Comparison of ENCODE assay signal across 8 mouse cellular contexts in genomic region chr4:117283271-117284191, GRCm38 (mm10). TPM values are rescaled to one million over a fixed set of nuclear protein-coding genes. Genes with fewer than 3 reads are reported as not detected.
DNase-seq lines count a peak whose midpoint lies in the region; ATAC-seq lines count a peak whose summit lies in the region.

No protein-coding gene starts in this region.

- no peaks in the 10 kb centered on the region; the same call in 1 of the 2 replicates for H3K27me3 ChIP-seq in kidney, embryonic 16.5 days (ENCODE audit: insufficient read depth, low read length)
- H3K27me3 ChIP-seq in embryonic facial prominence, embryonic 14.5 days (replicated peaks; ENCODE audit: control insufficient read depth, insufficient read depth, low read length): no peaks in the 10 kb centered on the region
- no peaks in the 10 kb centered on the region; the same call in 1 of the 2 replicates for H3K27me3 ChIP-seq in limb, embryonic 12.5 days
- H3K27me3 ChIP-seq in stomach, embryonic 14.5 days (ENCODE audit: control insufficient read depth, insufficient read depth, low read length): no peaks in the 10 kb centered on the region

- peaks cover 60% of the 10 kb centered on the region for H3K36me3 ChIP-seq in kidney, embryonic 16.5 days (ENCODE audit: insufficient read depth, low read length)
- H3K36me3 ChIP-seq in embryonic facial prominence, embryonic 14.5 days (ENCODE audit: control insufficient read depth, insufficient read depth, low read length): peaks cover 88% of the 10 kb centered on the region
- peaks cover 98% of the 10 kb centered on the region for H3K36me3 ChIP-seq in limb, embryonic 12.5 days
- H3K36me3 ChIP-seq in stomach, embryonic 14.5 days (ENCODE audit: control insufficient read depth, insufficient read depth, low read length): peaks cover 46% of the 10 kb centered on the region

- H3K27ac ChIP-seq in kidney, embryonic 16.5 days (ENCODE audit: low read length): no peak overlapping the region
- H3K27ac ChIP-seq in embryonic facial prominence, embryonic 14.5 days (replicated peaks; ENCODE audit: low read depth, low read length): 0 out of 2 replicates have a peak overlapping the region, but pooled peaks have one; percentile 34
- H3K27ac ChIP-seq in limb, embryonic 12.5 days: 0 out of 2 replicates have a peak overlapping the region, but pooled peaks have one; percentile 35
- H3K27ac ChIP-seq in stomach, embryonic 14.5 days (ENCODE audit: low read length): no peak overlapping the region; the same call in 1 of the 2 replicates

- peaks cover 34% of the 10 kb centered on the region for H3K4me1 ChIP-seq in kidney, embryonic 16.5 days (ENCODE audit: insufficient read depth, low read length)
- H3K4me1 ChIP-seq in embryonic facial prominence, embryonic 14.5 days (ENCODE audit: control insufficient read depth, insufficient read depth, low read length): 0 out of 2 replicates have a peak, but pooled peaks cover 8% of the 10 kb centered on the region
- H3K4me1 ChIP-seq in limb, embryonic 12.5 days (replicated peaks): peaks cover 62% of the 10 kb centered on the region
- H3K4me1 ChIP-seq in stomach, embryonic 14.5 days (ENCODE audit: control insufficient read depth, insufficient read depth, low read length): peaks cover 27% of the 10 kb centered on the region

- 32% methylated on average over 22 of the region's 22 CpGs for WGBS in kidney, embryonic 16.5 days
- WGBS in embryonic facial prominence, embryonic 14.5 days: 40% methylated on average over 22 of the region's 22 CpGs
- 18% methylated on average over 22 of the region's 22 CpGs for WGBS in limb, embryonic 12.5 days
- WGBS in stomach, embryonic 14.5 days: 19% methylated on average over 22 of the region's 22 CpGs

- no peaks in the 10 kb centered on the region for H3K9me3 ChIP-seq in kidney, embryonic 16.5 days (ENCODE audit: low read length)
- H3K9me3 ChIP-seq in embryonic facial prominence, embryonic 14.5 days (ENCODE audit: control insufficient read depth, low read length): no peaks in the 10 kb centered on the region
- H3K9me3 ChIP-seq in limb, embryonic 12.5 days: no peaks in the 10 kb centered on the region
- H3K9me3 ChIP-seq in stomach, embryonic 14.5 days (ENCODE audit: control insufficient read depth, low read depth, low read length): no peaks in the 10 kb centered on the region

- H3K4me3 ChIP-seq in kidney, embryonic 16.5 days (ENCODE audit: low read length): no peak overlapping the region
- no peak overlapping the region for H3K4me3 ChIP-seq in embryonic facial prominence, embryonic 14.5 days (ENCODE audit: low read depth, low read length)
- no peak overlapping the region for H3K4me3 ChIP-seq in limb, embryonic 12.5 days (replicated peaks)
- H3K4me3 ChIP-seq in stomach, embryonic 14.5 days (ENCODE audit: low read depth, low read length): no peak overlapping the region

- no peak for DNase-seq in kidney, postnatal 14 days
- peak; percentile 70 for DNase-seq in embryonic facial prominence, embryonic 14.5 days (ENCODE audit: low spot score)
- no peak for DNase-seq in cerebellum, adult 18-20 months
- DNase-seq in kidney, postnatal 10 days: no peak
- DNase-seq in right cerebral cortex, postnatal 25 days: no peak

- H3K4me2 ChIP-seq in kidney, embryonic 16.5 days (replicated peaks; ENCODE audit: low read depth, low read length): no peak overlapping the region
- no peak overlapping the region for H3K4me2 ChIP-seq in embryonic facial prominence, embryonic 14.5 days (ENCODE audit: low read depth, low read length)
- no peak overlapping the region for H3K4me2 ChIP-seq in limb, embryonic 12.5 days
- H3K4me2 ChIP-seq in stomach, embryonic 14.5 days (replicated peaks; ENCODE audit: low read depth, low read length): no peak overlapping the region

- no peak overlapping the region; the same call in 1 of the 2 replicates for H3K9ac ChIP-seq in kidney, embryonic 16.5 days (replicated peaks; ENCODE audit: low read length)
- no peak overlapping the region for H3K9ac ChIP-seq in embryonic facial prominence, embryonic 14.5 days (ENCODE audit: low read depth, low read length)
- H3K9ac ChIP-seq in limb, embryonic 12.5 days (replicated peaks): peak overlapping the region; percentile 37; the same call in 1 of the 2 replicates
- no peak overlapping the region for H3K9ac ChIP-seq in stomach, embryonic 14.5 days (replicated peaks; ENCODE audit: low read depth, low read length)

- peak; percentile 59; the same call in 1 of the 2 replicates for ATAC-seq in kidney, embryonic 16.5 days (ENCODE audit: low FRiP score, low TSS enrichment)
- ATAC-seq in embryonic facial prominence, embryonic 14.5 days (ENCODE audit: low read depth): peak; percentile 71
- no peak for ATAC-seq in limb, embryonic 12.5 days (ENCODE audit: insufficient number of reproducible peaks, insufficient read depth, low FRiP score, low TSS enrichment, low read depth)
- ATAC-seq in stomach, embryonic 14.5 days (ENCODE audit: insufficient number of reproducible peaks, insufficient read depth, low FRiP score, low read depth): 0 out of 2 replicates have a peak, but pooled peaks have one; percentile 33

RNA-seq across cellular contexts. Expression of gene Armh1, which starts 31.6 kb away (rescaled TPM):
- 0.23 and 0.39 TPM in 2 replicates for polyA plus RNA-seq in kidney, embryonic 16.5 days (2015; fragmentation: Nextera tagmentation; extraction: Ambion mirVana)
- polyA plus RNA-seq in embryonic facial prominence, embryonic 14.5 days (2014; fragmentation: Nextera tagmentation; extraction: Ambion mirVana): 1.3 and 1.8 TPM in 2 replicates
- polyA plus RNA-seq in limb, embryonic 12.5 days (2016; fragmentation: Nextera tagmentation; extraction: Ambion mirVana): 0.26 and 0.65 TPM in 2 replicates
- 0.30 and 1.3 TPM in 2 replicates for polyA plus RNA-seq in stomach, embryonic 14.5 days (2014; fragmentation: Nextera tagmentation; extraction: Ambion mirVana)

RNA-seq across cellular contexts. Expression of gene Tmem53, which starts 31.8 kb away (rescaled TPM):
- polyA plus RNA-seq in kidney, embryonic 16.5 days (2015; fragmentation: Nextera tagmentation; extraction: Ambion mirVana): 16.5 and 19.9 TPM in 2 replicates
- polyA plus RNA-seq in embryonic facial prominence, embryonic 14.5 days (2014; fragmentation: Nextera tagmentation; extraction: Ambion mirVana): 15.5 and 21.9 TPM in 2 replicates
- 8.8 and 11.0 TPM in 2 replicates for polyA plus RNA-seq in limb, embryonic 12.5 days (2016; fragmentation: Nextera tagmentation; extraction: Ambion mirVana)
- polyA plus RNA-seq in stomach, embryonic 14.5 days (2014; fragmentation: Nextera tagmentation; extraction: Ambion mirVana): 18.9 and 19.4 TPM in 2 replicates

Comparison
In these comparisons a context has a peak if more than half of its experiments do, and no peak if none do; other contexts are left out.
1. H3K27ac ChIP-seq: peak in embryonic facial prominence, embryonic 14.5 days (single experiment) and limb, embryonic 12.5 days (single experiment); none in kidney, embryonic 16.5 days (single experiment) and stomach, embryonic 14.5 days (single experiment).